23 mouse cellular contexts compared by ENCODE assay signal in genomic region chr3:108694321-108694720, GRCm38 (mm10). TPM values are rescaled to one million over a fixed set of nuclear protein-coding genes. Genes with fewer than 3 reads are reported as not detected.
A peak's percentile ranks its signal among the peaks of the same experiment; 100 is the strongest.
DNase-seq lines count a peak whose midpoint lies in the region; ATAC-seq and TF ChIP-seq lines count a peak whose summit lies in the region.
"Had no signal": no experiment of that assay in that cellular context is flagged by ENCODE, and none has a peak within 500 bp of the region (broad histone marks: within the 10 kb centered on the region; RNA-seq: fewer than 3 reads in every experiment).

No protein-coding gene starts in this region.

- WGBS in lung, postnatal 0 days: 67% methylated on average over 9 of the region's 9 CpGs
- WGBS in liver, embryonic 12.5 days (ENCODE audit: insufficient replicate concordance): 90% methylated on average over 9 of the region's 9 CpGs

- no peak for TF ChIP-seq CTCF in lung, postnatal 0 days (IDR thresholded peaks at IDR 0.05)

- peak; percentile 29 for DNase-seq in heart, adult 11 months
- DNase-seq in heart, adult 18-20 months: no peak
- peak; percentile 40 for DNase-seq in right cerebral cortex, adult 18-20 months
- no peak for DNase-seq in right cerebral cortex, postnatal 10 days (ENCODE audit: low spot score in 2 of 2)
- DNase-seq in lung, postnatal 0 days (ENCODE audit: low spot score): peak; percentile 77
- no peak for DNase-seq in cerebellum, adult 11 months
- DNase-seq in ovary, adult 18-20 months (ENCODE audit: low spot score): no peak
- DNase-seq: cerebellum, adult 18-20 months; cerebellum, postnatal 36 days; gastrocnemius, adult 2 months; thymus, postnatal 14 days had no signal

- ATAC-seq in lung, postnatal 0 days: peak; percentile 97
- ATAC-seq in liver, embryonic 12.5 days: no peak
- ATAC-seq: forebrain, embryonic 15.5 days; midbrain, embryonic 13.5 days had no signal

- no peak overlapping the region for H3K9ac ChIP-seq in lung, postnatal 0 days (replicated peaks; ENCODE audit: low read depth)
- no peak overlapping the region for H3K9ac ChIP-seq in liver, embryonic 12.5 days
- H3K9ac ChIP-seq: forebrain, embryonic 15.5 days; midbrain, embryonic 13.5 days; neural tube, embryonic 15.5 days had no signal

- no peaks in the 10 kb centered on the region for H3K36me3 ChIP-seq in lung, postnatal 0 days (ENCODE audit: insufficient read depth, low read length)
- peaks cover 71% of the 10 kb centered on the region for H3K36me3 ChIP-seq in liver, embryonic 12.5 days

- TF ChIP-seq EP300 in lung, postnatal 0 days (IDR thresholded peaks at IDR 0.05): peak; percentile 73; the same call in 1 of the 2 replicates

- H3K4me1 ChIP-seq in lung, postnatal 0 days (ENCODE audit: insufficient read depth, low read depth, low read length): no peaks in the 10 kb centered on the region
- H3K4me1 ChIP-seq in liver, embryonic 12.5 days: peaks cover 8% of the 10 kb centered on the region
- H3K4me1 ChIP-seq: midbrain, embryonic 13.5 days; neural tube, embryonic 15.5 days had no signal

- no peak overlapping the region for H3K4me2 ChIP-seq in lung, postnatal 0 days (replicated peaks; ENCODE audit: low read depth, low read length)
- H3K4me2 ChIP-seq in liver, embryonic 12.5 days: no peak overlapping the region
- H3K4me2 ChIP-seq: forebrain, embryonic 15.5 days; midbrain, embryonic 13.5 days; neural tube, embryonic 15.5 days had no signal

- H3K27me3 ChIP-seq in lung, postnatal 0 days (replicated peaks; ENCODE audit: insufficient read depth, low read length): no peaks in the 10 kb centered on the region
- H3K27me3 ChIP-seq in liver, embryonic 12.5 days (replicated peaks): no peaks in the 10 kb centered on the region
- H3K27me3 ChIP-seq: forebrain, embryonic 15.5 days; midbrain, embryonic 13.5 days; neural tube, embryonic 15.5 days had no signal

- no peak overlapping the region for H3K4me3 ChIP-seq in lung, postnatal 0 days (ENCODE audit: low read depth, low read length)
- H3K4me3 ChIP-seq in liver, embryonic 12.5 days: no peak overlapping the region
- H3K4me3 ChIP-seq: forebrain, embryonic 15.5 days; gastrocnemius, adult 2 months; layer of hippocampus, adult 2 months; midbrain, embryonic 13.5 days; myocyte; neural tube, embryonic 15.5 days had no signal

- H3K27ac ChIP-seq in lung, postnatal 0 days (ENCODE audit: low read length): no peak overlapping the region; the same call in 1 of the 2 replicates
- no peak overlapping the region for H3K27ac ChIP-seq in liver, embryonic 12.5 days
- H3K27ac ChIP-seq: forebrain, embryonic 15.5 days; gastrocnemius, adult 2 months; kidney, postnatal 0 days; layer of hippocampus, adult 2 months; macrophage; midbrain, embryonic 13.5 days; neural tube, embryonic 15.5 days had no signal

- H3K9me3 ChIP-seq in lung, postnatal 0 days (ENCODE audit: low read length): no peaks in the 10 kb centered on the region
- no peaks in the 10 kb centered on the region for H3K9me3 ChIP-seq in liver, embryonic 12.5 days (replicated peaks)
- H3K9me3 ChIP-seq: forebrain, embryonic 15.5 days; midbrain, embryonic 13.5 days; neural tube, embryonic 15.5 days had no signal

RNA-seq across cellular contexts. Expression of gene Gpsm2, which starts 27.8 kb away (rescaled TPM):
- under 1 TPM; 0.62 to 0.80 TPM for total RNA-seq in heart, adult 18-20 months (2021)
- polyA plus RNA-seq in lung, postnatal 0 days (2015; fragmentation: Nextera tagmentation; extraction: Ambion mirVana): 22.9 and 23.7 TPM in 2 replicates
- polyA plus RNA-seq in liver, embryonic 12.5 days (2016; fragmentation: Nextera tagmentation; extraction: Ambion mirVana): 51.1 and 53.9 TPM in 2 replicates

RNA-seq across cellular contexts. Expression of gene Clcc1, which starts 40.6 kb away (rescaled TPM):
- 10 to 100 TPM; 49.2 to 50.0 TPM for total RNA-seq in heart, adult 18-20 months (2021)
- 63.6 and 65.2 TPM in 2 replicates for polyA plus RNA-seq in lung, postnatal 0 days (2015; fragmentation: Nextera tagmentation; extraction: Ambion mirVana)
- polyA plus RNA-seq in liver, embryonic 12.5 days (2016; fragmentation: Nextera tagmentation; extraction: Ambion mirVana): 44.4 and 47.1 TPM in 2 replicates

RNA-seq across cellular contexts. Expression of gene Aknad1, which starts 45.1 kb away (rescaled TPM):
- not detected for total RNA-seq in heart, adult 18-20 months (2021)
- polyA plus RNA-seq in lung, postnatal 0 days (2015; fragmentation: Nextera tagmentation; extraction: Ambion mirVana): 0.10 and 0.21 TPM in 2 replicates
- 0.24 and 0.37 TPM in 2 replicates for polyA plus RNA-seq in liver, embryonic 12.5 days (2016; fragmentation: Nextera tagmentation; extraction: Ambion mirVana)
- total RNA-seq: adrenal gland, adult 18-20 months; liver, adult 2 months had no signal
- polyA plus RNA-seq: forebrain, embryonic 15.5 days; heart, embryonic 16.5 days; hindbrain, embryonic 11.5 days; kidney, postnatal 0 days; liver, adult 2 months; macrophage; midbrain, embryonic 13.5 days had no signal

Comparison
In these comparisons a context has a peak if more than half of its experiments do, and no peak if none do; other contexts are left out.
1. DNase-seq: peak in heart, adult 11 months (single experiment), right cerebral cortex, adult 18-20 months (single experiment) and lung, postnatal 0 days (single experiment); none in heart, adult 18-20 months (0 of 2), right cerebral cortex, postnatal 10 days (0 of 2), cerebellum, adult 11 months (single experiment) and ovary, adult 18-20 months (single experiment).